Mouse (Mus musculus) adrenal gland, adult 2 months (tissue): ENCODE results near the gene Cdc14b. TPM values are rescaled to one million over a fixed set of nuclear protein-coding genes. Genes with fewer than 3 reads are reported as not detected.
"Not testable (repeated sequence)": the region's sequence is repeated elsewhere in the genome, so short reads cannot be mapped to it uniquely, and the experiment has no call there.

ENCODE experiments used
- DNase-seq: peaks from one replicate; pipeline ENCODE4 v3.0.0; 2021
- polyA plus RNA-seq: library from polyadenylated mRNA; depleted of rRNA; stranded (reverse); fragments of >200 nt; gene quantifications from 2 replicates; pipeline ENCODE4 v1.2.3, GENCODE M21; 2012
- total RNA-seq, 2 experiments: library from RNA; stranded (reverse); gene quantifications; 2 replicates each; pipeline ENCODE4 v1.2.3; 2021

The Cdc14b gene
- total and polyA plus RNA-seq, 3 experiments = 2.9 to 10.4 (median 8.9) TPM

GRCm38 (mm10) chr13:64273891-64274844, 922 bp downstream of the Cdc14b start:
- DNase-seq = peak; percentile 51

GRCm38 (mm10) chr13:64273352-64273751, 1.7 kb downstream of the Cdc14b start:
- no peak for DNase-seq

- DNase-seq = no peak
These were observed 6.7 kb downstream of the Cdc14b start for GRCm38 (mm10) chr13:64268384-64268783.

GRCm38 (mm10) chr13:64267151-64267550, 7.9 kb downstream of the Cdc14b start:
- peak; percentile 86 for DNase-seq

- peak; percentile 55 for DNase-seq
These were observed 10.5 kb downstream of the Cdc14b start for GRCm38 (mm10) chr13:64264586-64264985.

- no peak for DNase-seq
These were observed 15.2 kb downstream of the Cdc14b start for GRCm38 (mm10) chr13:64259903-64260302.

- no peak for DNase-seq
These were observed 16.6 kb downstream of the Cdc14b start for GRCm38 (mm10) chr13:64258516-64258821.

GRCm38 (mm10) chr13:64257814-64258515, 17.1 kb downstream of the Cdc14b start:
- no peak for DNase-seq

GRCm38 (mm10) chr13:64257010-64257813, 17.9 kb downstream of the Cdc14b start:
- DNase-seq = no peak

GRCm38 (mm10) chr13:64254185-64254584, 20.9 kb downstream of the Cdc14b start:
- not testable (repeated sequence) for DNase-seq

- no peak for DNase-seq
These were observed 21.4 kb downstream of the Cdc14b start for GRCm38 (mm10) chr13:64253697-64254096.

- DNase-seq = peak; percentile 87
These were observed 22.9 kb downstream of the Cdc14b start for GRCm38 (mm10) chr13:64252147-64252546.

- DNase-seq = peak; percentile 24
These were observed 24.7 kb downstream of the Cdc14b start for GRCm38 (mm10) chr13:64250363-64250762.

GRCm38 (mm10) chr13:64248775-64249524, 26.1 kb downstream of the Cdc14b start:
- DNase-seq = peak; percentile 93

GRCm38 (mm10) chr13:64248161-64248774, 26.8 kb downstream of the Cdc14b start:
- peak; percentile 86 for DNase-seq

- DNase-seq = no peak
These were observed 29.0 kb downstream of the Cdc14b start for GRCm38 (mm10) chr13:64246106-64246505.

GRCm38 (mm10) chr13:64244685-64245261, 30.3 kb downstream of the Cdc14b start:
- no peak for DNase-seq

- no peak for DNase-seq
These were observed 32.4 kb downstream of the Cdc14b start for GRCm38 (mm10) chr13:64242721-64243120.

- DNase-seq = no peak
These were observed 34.5 kb downstream of the Cdc14b start for GRCm38 (mm10) chr13:64240626-64241025.

GRCm38 (mm10) chr13:64237681-64238157, 37.4 kb downstream of the Cdc14b start:
- DNase-seq = no peak
